ENCODE assay signal across 8 mouse cellular contexts in genomic region chr6:58610760-58611654, GRCm38 (mm10). TPM values are rescaled to one million over a fixed set of nuclear protein-coding genes. Genes with fewer than 3 reads are reported as not detected.
DNase-seq lines count a peak whose midpoint lies in the region; ATAC-seq and TF ChIP-seq lines count a peak whose summit lies in the region.

No protein-coding gene starts in this region.

- H3K79me2 ChIP-seq in heart, adult 2 months (replicated peaks; ENCODE audit: control insufficient read depth, insufficient read depth, low read length) = no peaks in the 10 kb centered on the region

- DNase-seq in heart, postnatal 0 days (ENCODE audit: low spot score) = no peak
- no peak for DNase-seq in heart, adult 2 months
- DNase-seq in layer of hippocampus, adult 8-10 months (ENCODE audit: low spot score in 2 of 2) = no peak
- no peak for DNase-seq in gastrocnemius, postnatal 4 days (ENCODE audit: low spot score in 2 of 2)
- no peak for DNase-seq in spleen, adult 12 weeks (ENCODE audit: low spot score)

- no peak overlapping the region for H3K4me2 ChIP-seq in heart, postnatal 0 days (ENCODE audit: low read depth, low read length)
- H3K4me2 ChIP-seq in embryonic facial prominence, embryonic 12.5 days (replicated peaks) = no peak overlapping the region
- H3K4me2 ChIP-seq in hindbrain, embryonic 15.5 days = no peak overlapping the region

- H3K27ac ChIP-seq in heart, postnatal 0 days (ENCODE audit: low read depth) = no peak overlapping the region
- H3K27ac ChIP-seq in heart, adult 2 months = no peak overlapping the region
- H3K27ac ChIP-seq in embryonic facial prominence, embryonic 12.5 days = no peak overlapping the region
- H3K27ac ChIP-seq in hindbrain, embryonic 15.5 days (replicated peaks) = no peak overlapping the region

- no peaks in the 10 kb centered on the region for H3K36me3 ChIP-seq in heart, postnatal 0 days (replicated peaks; ENCODE audit: control insufficient read depth, insufficient read depth, low read length)
- H3K36me3 ChIP-seq in heart, adult 2 months (ENCODE audit: control insufficient read depth, insufficient read depth, low read length) = no peaks in the 10 kb centered on the region
- no peaks in the 10 kb centered on the region for H3K36me3 ChIP-seq in embryonic facial prominence, embryonic 12.5 days
- H3K36me3 ChIP-seq in hindbrain, embryonic 15.5 days = no peaks in the 10 kb centered on the region

- intact Hi-C loops in heart, adult 2 months (cut with DNase I) = no loop called here

- WGBS in heart, postnatal 0 days = 64% methylated on average over 4 of the region's 4 CpGs
- WGBS in heart, adult 2 months = 66% methylated on average over 4 of the region's 4 CpGs
- 70% methylated on average over 4 of the region's 4 CpGs for WGBS in embryonic facial prominence, embryonic 12.5 days
- 70% methylated on average over 4 of the region's 4 CpGs for WGBS in hindbrain, embryonic 15.5 days

- H3K4me3 ChIP-seq in heart, postnatal 0 days (ENCODE audit: low read depth, low read length) = no peak overlapping the region
- no peak overlapping the region for H3K4me3 ChIP-seq in heart, adult 2 months
- H3K4me3 ChIP-seq in embryonic facial prominence, embryonic 12.5 days = no peak overlapping the region
- no peak overlapping the region for H3K4me3 ChIP-seq in hindbrain, embryonic 15.5 days

- H3K9me3 ChIP-seq in heart, postnatal 0 days (replicated peaks; ENCODE audit: control insufficient read depth, low read length) = peaks cover 11% of the 10 kb centered on the region
- no peaks in the 10 kb centered on the region for H3K9me3 ChIP-seq in embryonic facial prominence, embryonic 12.5 days
- H3K9me3 ChIP-seq in hindbrain, embryonic 15.5 days = peaks cover 8% of the 10 kb centered on the region; the same call in 1 of the 2 replicates

- no peak for TF ChIP-seq EP300 in heart, postnatal 0 days (IDR thresholded peaks at IDR 0.05; ENCODE audit: low read depth)
- no peak for TF ChIP-seq EP300 in heart, adult 2 months (IDR thresholded peaks at IDR 0.05; ENCODE audit: insufficient read depth, low read depth, low read length)

- no peak for TF ChIP-seq CTCF in heart, postnatal 0 days (IDR thresholded peaks at IDR 0.05; ENCODE audit: low read depth)
- TF ChIP-seq CTCF in heart, adult 2 months (IDR thresholded peaks at IDR 0.05) = no peak

- H3K27me3 ChIP-seq in heart, postnatal 0 days (ENCODE audit: control insufficient read depth, insufficient read depth, low read length) = no peaks in the 10 kb centered on the region
- H3K27me3 ChIP-seq in heart, adult 2 months (ENCODE audit: control insufficient read depth, insufficient read depth, low read length) = no peaks in the 10 kb centered on the region; the same call in 1 of the 2 replicates
- H3K27me3 ChIP-seq in embryonic facial prominence, embryonic 12.5 days = no peaks in the 10 kb centered on the region
- no peaks in the 10 kb centered on the region for H3K27me3 ChIP-seq in hindbrain, embryonic 15.5 days

- 0 out of 2 replicates have a peak, but pooled peaks cover 2% of the 10 kb centered on the region for H3K4me1 ChIP-seq in heart, postnatal 0 days (ENCODE audit: control insufficient read depth, insufficient read depth)
- H3K4me1 ChIP-seq in heart, adult 2 months (ENCODE audit: control insufficient read depth, insufficient read depth, low read length) = no peaks in the 10 kb centered on the region; the same call in 1 of the 2 replicates
- no peaks in the 10 kb centered on the region for H3K4me1 ChIP-seq in embryonic facial prominence, embryonic 12.5 days
- H3K4me1 ChIP-seq in hindbrain, embryonic 15.5 days (replicated peaks) = no peaks in the 10 kb centered on the region

- no peak overlapping the region for H3K9ac ChIP-seq in heart, postnatal 0 days (replicated peaks; ENCODE audit: low read depth, low read length)
- H3K9ac ChIP-seq in heart, adult 2 months (ENCODE audit: low read depth, low read length) = no peak overlapping the region
- H3K9ac ChIP-seq in embryonic facial prominence, embryonic 12.5 days = no peak overlapping the region
- no peak overlapping the region for H3K9ac ChIP-seq in hindbrain, embryonic 15.5 days

- no peak for TF ChIP-seq POLR2A in heart, adult 2 months (IDR thresholded peaks at IDR 0.05; ENCODE audit: insufficient read depth, low read depth, low read length)

- ATAC-seq in heart, postnatal 0 days (ENCODE audit: insufficient read depth, low read depth) = peak; percentile 57
- peak; percentile 76 for ATAC-seq in embryonic facial prominence, embryonic 12.5 days (ENCODE audit: insufficient number of reproducible peaks, insufficient read depth, low FRiP score, low TSS enrichment)
- peak; percentile 87 for ATAC-seq in hindbrain, embryonic 15.5 days (ENCODE audit: low FRiP score, low read depth)
- ATAC-seq in megakaryocyte-erythroid progenitor cell, adult 5-6 weeks (replicated peaks; ENCODE audit: low FRiP score, low TSS enrichment, poor library complexity, severe bottlenecking) = peak; percentile 45

RNA-seq across cellular contexts. Expression of gene Abcg2, which starts 26.7 kb away (rescaled TPM):
- 59.8 and 74.3 TPM in 2 replicates for total RNA-seq in heart, postnatal 0 days (2014; rRNA removed; ENCODE audit: low replicate concordance)
- polyA plus RNA-seq in heart, postnatal 0 days (2015; fragmentation: Nextera tagmentation; extraction: Ambion mirVana) = 42.1 and 47.3 TPM in 2 replicates
- 10 to 100 TPM; 27.4 to 30.7 TPM for total RNA-seq in heart, adult 2 months (2021)
- polyA plus RNA-seq in heart, adult 2 months (2012; rRNA removed) = 12.8 and 19.4 TPM in 2 replicates
- 54.2 and 61.9 TPM in 2 replicates for polyA plus RNA-seq in embryonic facial prominence, embryonic 12.5 days (2016; fragmentation: Nextera tagmentation; extraction: Ambion mirVana)
- polyA plus RNA-seq in hindbrain, embryonic 15.5 days (2015; fragmentation: Nextera tagmentation; extraction: Ambion mirVana) = 39.6 and 40.6 TPM in 2 replicates
- total RNA-seq in megakaryocyte-erythroid progenitor cell, adult 5-6 weeks (2014; fragmentation: Nextera tagmentation) = 32.4 and 51.5 TPM in 2 replicates
- total RNA-seq in megakaryocyte-erythroid progenitor cell, adult 5-6 weeks (2017) = 131 and 183 TPM in 2 replicates
- total RNA-seq in layer of hippocampus, adult 8-10 months (2022) = 10 to 100 TPM; 22.0 to 29.6 (median 23.7) TPM
- 10 to 100 TPM; 28.8 to 31.4 TPM for total RNA-seq in gastrocnemius, postnatal 4 days (2021)
